Mouse (Mus musculus) heart, postnatal 0 days (tissue): Measurements from ENCODE around the gene Tmem229b.

Experiments used
- CTCF ChIP-seq: IDR thresholded peaks from 2 replicates; pipeline ENCODE4 v1.5.1; 2016; ENCODE audit warnings: antibody characterized with exemption, control low read depth, low read depth
- EP300 ChIP-seq: IDR thresholded peaks from 2 replicates; pipeline ENCODE4 v1.6.1; 2016; ENCODE audit warnings: antibody characterized with exemption, low read depth

DNA sequence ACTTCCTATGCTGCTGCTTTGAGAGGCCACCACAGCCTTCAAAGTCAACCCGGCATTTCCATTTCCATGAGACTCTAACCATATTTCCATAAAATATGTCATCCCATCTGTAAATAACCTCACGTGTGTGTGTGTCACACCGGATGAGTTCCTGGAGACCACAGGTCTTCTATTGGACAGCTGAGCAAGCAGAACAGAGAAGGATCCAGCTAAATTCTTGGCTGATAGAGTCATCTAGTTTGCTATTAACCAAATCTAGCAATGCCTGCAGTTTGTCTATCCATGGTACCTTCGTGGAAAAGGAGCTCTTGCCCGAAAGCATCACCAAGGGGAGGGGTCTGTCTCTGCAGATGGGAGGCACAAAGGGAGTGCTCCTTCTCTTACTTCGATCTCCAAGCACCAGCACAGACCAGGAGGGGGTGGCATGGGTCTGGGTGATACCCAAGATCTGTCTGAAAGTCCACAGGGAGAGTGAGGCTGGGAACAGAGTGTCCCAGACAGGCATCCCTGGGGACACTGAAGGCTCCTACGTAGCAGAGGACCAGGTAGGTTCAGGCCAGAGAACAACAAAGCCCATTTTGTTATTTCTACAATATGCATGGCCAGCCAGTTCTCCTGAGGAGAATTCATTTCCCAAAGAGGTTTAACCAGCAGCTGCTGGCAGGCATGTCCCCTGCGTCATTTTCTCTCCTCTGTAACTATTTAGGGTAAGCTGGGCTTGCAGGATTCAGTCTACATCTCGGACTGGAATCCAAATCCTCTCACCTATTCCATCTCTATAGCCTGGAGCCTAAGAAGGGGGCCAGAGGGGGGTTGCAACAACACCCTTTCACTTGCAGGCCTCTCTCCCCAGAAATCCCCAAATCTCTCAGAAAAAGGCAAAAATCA, 25.2 kb downstream of the Tmem229b start:
- TF ChIP-seq CTCF (no peak), EP300 (no peak)
